Mouse (Mus musculus) MEL (cell line): Measurements from ENCODE around the gene Pxmp4. TPM values are rescaled to one million over a fixed set of nuclear protein-coding genes. Genes with fewer than 3 reads are reported as not detected.

Experiments
- DNase-seq: peaks from one replicate; pipeline ENCODE4 v3.0.0; 2011; ENCODE audit warnings: low read depth, low spot score
- H3K27ac ChIP-seq: 2 replicates; pipeline ENCODE4 v1.5.1; 2012; ENCODE audit warnings: low read depth, mild to moderate bottlenecking, control low read depth, low read length, moderate library complexity; ENCODE audit not compliant: control insufficient read depth
- H3K27me3 ChIP-seq, 2 experiments: fragments of 150-350 bp in 1 of 2; sonication (generic) in 1 of 2; 2 replicates each; pipeline ENCODE4 v1.6.1; 2012; ENCODE audit warnings: low read length in 2 of 2, mild to moderate bottlenecking in 2 of 2, improper control_type of control experiment in 1 of 2, moderate library complexity in 1 of 2; ENCODE audit not compliant: insufficient read depth in 2 of 2, control insufficient read depth in 1 of 2
- H3K36me3 ChIP-seq, 2 experiments: 2 replicates each; pipeline ENCODE4 v1.6.1; 2012 to 2014; ENCODE audit warnings: low read length in 2 of 2, improper control_type of control experiment in 1 of 2, inconsistent platforms in 1 of 2, mild to moderate bottlenecking in 1 of 2; ENCODE audit not compliant: insufficient read depth in 2 of 2, control insufficient read depth in 1 of 2
- H3K4me1 ChIP-seq, 2 experiments: fragments of 150-350 bp in 1 of 2; sonication (generic) in 1 of 2; 2 replicates each; pipeline ENCODE4 v1.6.1; 2012; ENCODE audit warnings: low read length in 2 of 2, improper control_type of control experiment in 1 of 2, mild to moderate bottlenecking in 1 of 2; ENCODE audit not compliant: insufficient read depth in 2 of 2, control insufficient read depth in 1 of 2
- H3K4me3 ChIP-seq, 2 experiments: fragments of 150-350 bp in 1 of 2; sonication (generic) in 1 of 2; 2 replicates each; pipeline ENCODE4 v1.5.1; 2012; ENCODE audit warnings: low read depth in 2 of 2, low read length in 2 of 2, mild to moderate bottlenecking in 2 of 2, moderate library complexity in 2 of 2, control low read depth in 1 of 2, improper control_type of control experiment in 1 of 2; ENCODE audit not compliant: control insufficient read depth in 1 of 2, insufficient read depth in 1 of 2
- H3K79me2 ChIP-seq: 2 replicates; pipeline ENCODE4 v1.6.1; 2012; ENCODE audit warnings: mild to moderate bottlenecking, low read length, moderate library complexity; ENCODE audit not compliant: control insufficient read depth, poor library complexity, insufficient read depth
- H3K9ac ChIP-seq: 2 replicates; pipeline ENCODE4 v1.6.1; 2012; ENCODE audit warnings: low read depth, mild to moderate bottlenecking, control low read depth, low read length, moderate library complexity; ENCODE audit not compliant: control insufficient read depth, poor library complexity, severe bottlenecking
- H3K9me3 ChIP-seq: fragments of 150-350 bp; sonication (generic); replicated peaks from 2 replicates; pipeline ENCODE4 v1.6.1; 2012; ENCODE audit warnings: mild to moderate bottlenecking, low read length, improper control_type of control experiment, moderate library complexity; ENCODE audit not compliant: insufficient read depth
- BHLHE40 ChIP-seq: IDR thresholded peaks from 2 replicates; pipeline ENCODE4 v1.6.1; 2012; ENCODE audit warnings: low read depth, mild to moderate bottlenecking, inconsistent platforms, low read length, improper control_type of control experiment, borderline replicate concordance
- CHD2 ChIP-seq: IDR thresholded peaks from 2 replicates; pipeline ENCODE4 v1.6.1; 2011; ENCODE audit warnings: low read length, improper control_type of control experiment
- ELF1 ChIP-seq: IDR thresholded peaks from 2 replicates; pipeline ENCODE4 v1.6.1; 2014; ENCODE audit warnings: low read depth, mild to moderate bottlenecking, inconsistent platforms, low read length, improper control_type of control experiment, moderate library complexity
- EP300 ChIP-seq, 2 experiments: IDR thresholded peaks; 2 replicates each; pipeline ENCODE4 v1.6.1; 2011; ENCODE audit warnings: improper control_type of control experiment in 2 of 2, low read length in 2 of 2, low read depth in 1 of 2, mild to moderate bottlenecking in 1 of 2
- ETS1 ChIP-seq: IDR thresholded peaks from 2 replicates; pipeline ENCODE4 v1.6.1; 2012; ENCODE audit warnings: low read depth, mild to moderate bottlenecking, inconsistent platforms, low read length, improper control_type of control experiment, moderate library complexity
- GABPA ChIP-seq: IDR thresholded peaks from 2 replicates; pipeline ENCODE4 v1.6.1; 2012; ENCODE audit warnings: low read depth, mild to moderate bottlenecking, inconsistent platforms, low read length, improper control_type of control experiment, moderate library complexity
- JUND ChIP-seq: IDR thresholded peaks from 2 replicates; pipeline ENCODE4 v1.6.1; 2011; ENCODE audit warnings: low read depth, mild to moderate bottlenecking, improper control_type of control experiment, low read length
- KAT2A ChIP-seq: conservative IDR thresholded peaks from 2 replicates; pipeline ENCODE4 v1.6.1; 2012; ENCODE audit warnings: low read depth, low read length, improper control_type of control experiment, inconsistent platforms
- MAX ChIP-seq: IDR thresholded peaks from 2 replicates; pipeline ENCODE4 v1.6.1; 2011; ENCODE audit warnings: low read length, improper control_type of control experiment
- MEF2A ChIP-seq: IDR thresholded peaks from 2 replicates; pipeline ENCODE4 v1.6.1; 2014; ENCODE audit warnings: low read depth, mild to moderate bottlenecking, inconsistent platforms, low read length, improper control_type of control experiment; ENCODE audit not compliant: poor library complexity, insufficient replicate concordance, severe bottlenecking; ENCODE audit errors: extremely low read depth
- MYB ChIP-seq: IDR thresholded peaks from 2 replicates; pipeline ENCODE4 v1.6.1; 2011; ENCODE audit warnings: mild to moderate bottlenecking, low read depth, low read length, improper control_type of control experiment
- MYC ChIP-seq: IDR thresholded peaks from 2 replicates; pipeline ENCODE4 v1.6.1; 2011; ENCODE audit warnings: low read depth, mild to moderate bottlenecking, low read length, improper control_type of control experiment, moderate library complexity
- NELFE ChIP-seq: IDR thresholded peaks from 2 replicates; pipeline ENCODE4 v1.6.1; 2011; ENCODE audit warnings: low read depth, low read length, improper control_type of control experiment
- NRF1 ChIP-seq: IDR thresholded peaks from 2 replicates; pipeline ENCODE4 v1.6.1; 2014; ENCODE audit warnings: low read depth, mild to moderate bottlenecking, inconsistent platforms, low read length, improper control_type of control experiment, moderate library complexity; ENCODE audit not compliant: poor library complexity, insufficient read depth, severe bottlenecking
- POLR2AphosphoS2 ChIP-seq: IDR thresholded peaks from 2 replicates; pipeline ENCODE4 v1.6.1; 2011; ENCODE audit warnings: low read length, improper control_type of control experiment
- RAD21 ChIP-seq: IDR thresholded peaks from 2 replicates; pipeline ENCODE4 v1.6.1; 2011; ENCODE audit warnings: mild to moderate bottlenecking, low read depth, low read length, improper control_type of control experiment
- RCOR1 ChIP-seq: IDR thresholded peaks from 2 replicates; pipeline ENCODE4 v1.6.1; 2012; ENCODE audit warnings: low read depth, mild to moderate bottlenecking, inconsistent platforms, low read length, improper control_type of control experiment
- TAL1 ChIP-seq: IDR thresholded peaks from 2 replicates; pipeline ENCODE4 v1.6.1; 2012; ENCODE audit warnings: mild to moderate bottlenecking, inconsistent platforms, low read length, moderate library complexity, mixed read lengths
- TBP ChIP-seq: IDR thresholded peaks from 2 replicates; pipeline ENCODE4 v1.8.0; 2011; ENCODE audit warnings: low read depth, low read length, improper control_type of control experiment
- TCF12 ChIP-seq: IDR thresholded peaks from 2 replicates; pipeline ENCODE4 v1.6.1; 2014; ENCODE audit warnings: low read depth, mild to moderate bottlenecking, inconsistent platforms, low read length, improper control_type of control experiment, moderate library complexity
- UBTF ChIP-seq: IDR thresholded peaks from 2 replicates; pipeline ENCODE4 v1.6.1; 2012; ENCODE audit warnings: low read depth, mild to moderate bottlenecking, inconsistent platforms, low read length, improper control_type of control experiment, moderate library complexity, borderline replicate concordance; ENCODE audit not compliant: insufficient read depth
- USF1 ChIP-seq: IDR thresholded peaks from 2 replicates; pipeline ENCODE4 v1.6.1; 2014; ENCODE audit warnings: low read depth, mild to moderate bottlenecking, inconsistent platforms, low read length, improper control_type of control experiment, moderate library complexity
- USF2 ChIP-seq, 2 experiments: IDR thresholded peaks; 2 replicates each; pipeline ENCODE4 v1.6.1; 2011 to 2012; ENCODE audit warnings: improper control_type of control experiment in 2 of 2, low read length in 2 of 2, borderline replicate concordance in 1 of 2, inconsistent platforms in 1 of 2, low read depth in 1 of 2, mild to moderate bottlenecking in 1 of 2; ENCODE audit not compliant: insufficient read depth in 1 of 2
- ZKSCAN1 ChIP-seq: IDR thresholded peaks from 2 replicates; pipeline ENCODE4 v1.6.1; 2012; ENCODE audit warnings: low read depth, mild to moderate bottlenecking, inconsistent platforms, low read length, improper control_type of control experiment, moderate library complexity
- polyA plus RNA-seq, 2 experiments: library from polyadenylated mRNA; stranded (reverse) in 1 of 2; unstranded in 1 of 2; fragments of >175 nt in 1 of 2; fragments of >200 nt in 1 of 2; gene quantifications; 2 replicates each; pipeline versions ENCODE4 v1.2.1 to v1.2.4; 2012; ENCODE audit warnings: low replicate concordance in 2 of 2, low read depth in 1 of 2; ENCODE audit not compliant: insufficient read length in 2 of 2, insufficient read depth in 1 of 2, missing spikeins in 1 of 2
- total RNA-seq: library from RNA; depleted of rRNA; stranded (reverse); fragments of 300-350 nt; gene quantifications from 2 replicates; pipeline ENCODE4 v1.2.3, GENCODE M21; 2012

The Pxmp4 gene
- total and polyA plus RNA-seq, 3 experiments = 5.9 to 12.2 TPM; not detected in 1

GRCm38 (mm10) chr2:154548688-154549087 is 54.8 kb downstream of the Pxmp4 start:
- Histone ChIP-seq H3K9me3 (no peaks in the 10 kb centered on the region), H3K36me3 (no peaks in the 10 kb centered on the region; a peak in 1 of 4 replicates), H3K27me3 (no peaks in the 10 kb centered on the region), H3K27ac (no peak overlapping the region), H3K9ac (no peak overlapping the region), H3K4me3 (no peak overlapping the region), H3K79me2 (no peaks in the 10 kb centered on the region), H3K4me1 (no peaks in the 10 kb centered on the region)
- DNase-seq = no peak
- TF ChIP-seq USF1 = no peak
- TF ChIP-seq ZKSCAN1 = no peak
- TF ChIP-seq GABPA = no peak
- no peak for TF ChIP-seq EP300 (IDR thresholded peaks at IDR 0.05; ENCODE audit: low read depth in 1 of 2, low read length in 2 of 2)
- no peak for TF ChIP-seq TCF12
- no peak for TF ChIP-seq ETS1
- no peak for TF ChIP-seq RAD21
- no peak for TF ChIP-seq BHLHE40
- TF ChIP-seq MYC = no peak
- no peak for TF ChIP-seq MAX
- no peak for TF ChIP-seq KAT2A
- TF ChIP-seq ELF1 = no peak
- TF ChIP-seq NRF1 = no peak
- no peak for TF ChIP-seq USF2 (IDR thresholded peaks at IDR 0.05; ENCODE audit: borderline replicate concordance in 1 of 2, insufficient read depth in 1 of 2, low read depth in 1 of 2, low read length in 2 of 2)
- TF ChIP-seq TAL1 = no peak
- no peak for TF ChIP-seq CHD2
- no peak for TF ChIP-seq MYB

- no peaks in the 10 kb centered on the region for H3K79me2 ChIP-seq
- H3K4me1 ChIP-seq = no peaks in the 10 kb centered on the region
- TF ChIP-seq JUND (no peak), NRF1 (no peak), USF2 (IDR thresholded peaks at IDR 0.05; ENCODE audit: borderline replicate concordance in 1 of 2, insufficient read depth in 1 of 2, low read depth in 1 of 2, low read length in 2 of 2) (no peak), NELFE (no peak), MEF2A (no peak), CHD2 (no peak), UBTF (no peak), POLR2AphosphoS2 (no peak), ZKSCAN1 (no peak), RAD21 (no peak), TBP (no peak), RCOR1 (no peak)
- no peak within 1 kb of the TSS for H3K27ac ChIP-seq
- H3K27me3 ChIP-seq = no peaks in the 10 kb centered on the region
- H3K9ac ChIP-seq = no peak within 1 kb of the TSS
- H3K4me3 ChIP-seq = no peak within 1 kb of the TSS
- H3K9me3 ChIP-seq = no peaks in the 10 kb centered on the region
- peaks cover 0 to 2% of the 10 kb centered on the region in 2 experiments; a peak in 1 of 4 replicates for H3K36me3 ChIP-seq
- no peak for DNase-seq
Observed at GRCm38 (mm10) chr2:154546711-154547110, 56.8 kb downstream of the Pxmp4 start, which contains the start of gene 1700003F12Rik. Gene 1700003F12Rik, plus strand, starts transcription at chr2:154547085.
